Mouse (Mus musculus) ES-CJ7 (cell line): ENCODE measurements around the gene Olfr937.

Source experiments
- DNase-seq: peaks from one replicate; pipeline ENCODE4 v3.0.0; 2011; ENCODE audit warnings: low read depth, low spot score

Gene Olfr937

GRCm38 (mm10) chr9:39064851-39065250 is at the start of gene Olfr937:
Gene Olfr937, minus strand, starts transcription at chr9:39064951.
- no peak for DNase-seq

DNA sequence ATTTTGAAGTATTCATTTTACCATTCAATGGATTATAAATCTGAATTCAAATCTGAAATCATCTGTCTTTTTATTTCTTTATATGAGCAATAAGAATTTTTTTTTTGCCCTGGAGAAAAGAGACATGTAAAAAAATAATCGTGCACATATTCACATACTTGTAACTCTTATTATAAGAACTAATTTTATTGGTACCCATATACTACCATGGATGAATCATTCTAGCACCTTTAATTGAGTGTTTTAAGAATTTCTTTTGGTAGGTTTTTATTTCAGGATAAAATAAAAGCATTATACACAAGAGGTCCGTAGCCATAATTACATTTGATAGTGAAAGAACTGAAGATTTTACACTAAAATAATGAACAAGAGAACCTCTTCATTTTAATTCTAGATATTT is 14.0 kb upstream of the Olfr937 start, which contains the start of gene Olfr938:
TSS of gene Olfr938 (minus strand) at position 101 of the 400 bp plus-strand sequence.
- DNase-seq = no peak

DNA sequence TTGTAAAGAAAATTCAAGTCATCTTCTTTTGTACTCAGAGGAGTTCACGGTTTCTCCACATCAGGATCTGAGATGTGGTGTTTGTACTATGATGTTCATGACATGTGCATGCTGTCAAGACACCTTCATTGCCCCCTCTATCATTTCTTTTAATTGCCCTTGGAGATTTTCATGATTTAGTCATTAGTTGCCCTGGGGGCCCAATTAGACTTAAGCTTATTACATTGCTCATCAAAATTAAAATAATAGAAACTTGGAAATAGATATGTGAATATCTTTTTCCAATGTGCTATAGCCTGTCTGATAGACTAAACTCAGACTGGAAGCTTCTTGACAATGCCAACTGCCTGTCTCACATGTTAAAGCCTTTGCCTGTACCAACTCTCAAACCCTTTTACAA is 41.5 kb downstream of the Olfr937 start, which contains the start of gene Olfr146:
TSS of gene Olfr146 (minus strand) at position 101 of the 400 bp plus-strand sequence.
- no peak for DNase-seq
